Mouse (Mus musculus) ES-Bruce4 (cell line): Measurements from ENCODE around the gene Slc25a17.

Source experiments
- CTCF ChIP-seq: IDR thresholded peaks from one replicate; pipeline ENCODE4 v1.8.1; 2011; ENCODE audit warnings: low read depth, low read length
- EP300 ChIP-seq: IDR thresholded peaks from 2 replicates; pipeline ENCODE4 v1.6.1; 2011; ENCODE audit warnings: low read depth, low read length; ENCODE audit not compliant: insufficient read depth
- POLR2A ChIP-seq: IDR thresholded peaks from one replicate; pipeline ENCODE4 v1.8.1; 2011; ENCODE audit warnings: low read length; ENCODE audit not compliant: insufficient read depth

DNA sequence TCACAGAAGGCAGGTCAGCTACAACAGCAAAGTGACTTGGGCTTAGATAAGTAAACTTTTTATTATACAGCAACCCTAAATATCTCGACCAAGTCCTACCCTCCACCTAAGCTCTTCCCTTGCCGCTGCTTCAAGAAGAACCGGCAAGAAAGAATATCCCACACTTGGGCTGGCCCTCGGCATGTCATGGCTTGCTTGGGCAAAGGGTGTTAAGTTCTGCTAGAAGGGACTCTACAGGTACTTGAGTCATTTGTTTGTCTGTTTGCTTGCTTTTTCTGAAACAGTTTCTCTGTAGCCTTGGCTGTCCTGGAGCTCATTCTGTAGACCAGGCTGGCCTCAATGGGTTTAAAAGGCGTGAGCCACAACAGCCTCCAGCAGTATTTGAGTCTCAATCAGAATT, 3.7 kb downstream of the Slc25a17 start:
- TF ChIP-seq POLR2A (no peak), CTCF (no peak), EP300 (0 out of 2 replicates have a peak, but pooled peaks have one; percentile 42)
